Mouse (Mus musculus) C2C12 (cell line): ENCODE results near the gene Bpifa6.

Experiments used
- CTCF ChIP-seq: IDR thresholded peaks from one replicate; pipeline ENCODE4 v1.5.1; 2011; ENCODE audit not compliant: control insufficient read depth, insufficient read depth, insufficient read length
- USF1 ChIP-seq: IDR thresholded peaks from one replicate; pipeline ENCODE4 v1.6.1; 2011; ENCODE audit warnings: low read depth, mild to moderate bottlenecking, control low read depth, moderate library complexity

DNA sequence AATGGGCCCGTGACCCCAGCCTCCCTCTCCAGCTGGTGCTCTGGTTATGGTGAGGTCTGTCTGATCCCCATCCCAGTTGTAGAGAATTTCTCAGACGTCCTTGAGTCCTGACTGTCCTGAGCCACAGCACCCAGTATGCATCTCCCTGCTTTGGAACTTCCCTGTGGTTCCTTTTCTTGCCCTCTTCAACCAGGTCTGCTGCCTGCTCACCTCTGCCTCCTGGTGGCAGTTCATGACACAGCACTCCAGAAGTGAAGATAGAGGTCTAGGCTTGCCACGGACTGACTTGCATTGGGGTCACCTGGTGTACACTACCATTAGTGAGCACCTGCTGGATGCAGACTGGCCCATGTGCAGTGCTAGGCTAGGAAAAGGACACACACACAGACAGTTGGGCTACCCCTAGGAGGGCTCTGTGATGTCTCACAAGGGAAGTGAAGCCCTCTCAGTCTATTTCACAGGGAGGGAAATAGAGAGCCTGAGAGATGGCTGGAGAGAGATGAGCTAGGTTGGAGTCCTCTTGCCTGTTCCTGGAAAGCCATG lies 44.8 kb upstream of the Bpifa6 start:
- peak; percentile 15 for TF ChIP-seq CTCF
- TF ChIP-seq USF1, result no peak
